Mouse (Mus musculus): Measurements from ENCODE around the gene Mapkapk2. TPM values are rescaled to one million over a fixed set of nuclear protein-coding genes. Genes with fewer than 3 reads are reported as not detected.
"Not testable (repeated sequence)": the region's sequence is repeated elsewhere in the genome, so short reads cannot be mapped to it uniquely, and the experiment has no call there.

Gene Mapkapk2
- 265 and 283 TPM in 2 replicates for polyA plus RNA-seq (2012; ENCODE audit: insufficient read depth, insufficient read length, missing spikeins)

GRCm38 (mm10) chr1:131097700-131098094 is at the start of gene Mapkapk2:
Gene Mapkapk2, minus strand, starts transcription at chr1:131097826.
- Histone ChIP-seq H3K4me3 (ENCODE audit: insufficient read depth, low read length) (peak within 1 kb of the TSS; percentile 75), H3K4me1 (ENCODE audit: control insufficient read depth, insufficient read depth, low read length) (peaks cover 58% of the 10 kb centered on the region), H3K27ac (ENCODE audit: insufficient read depth, low read depth, low read length) (peak within 1 kb of the TSS; percentile 82)
- TF ChIP-seq CTCF (IDR thresholded peaks at IDR 0.05; ENCODE audit: low read depth, low read length), result no peak
- peak; percentile 31; the same call in 1 of the 2 replicates for TF ChIP-seq POLR2A (IDR thresholded peaks at IDR 0.05; ENCODE audit: borderline replicate concordance, low read depth, low read length)

- Histone ChIP-seq H3K4me1 (ENCODE audit: control insufficient read depth, insufficient read depth, low read length) (peaks cover 23% of the 10 kb centered on the region), H3K27ac (ENCODE audit: insufficient read depth, low read depth, low read length) (no peak overlapping the region), H3K4me3 (ENCODE audit: insufficient read depth, low read length) (no peak overlapping the region)
- TF ChIP-seq CTCF (IDR thresholded peaks at IDR 0.05; ENCODE audit: low read depth, low read length) (no peak), POLR2A (IDR thresholded peaks at IDR 0.05; ENCODE audit: borderline replicate concordance, low read depth, low read length) (no peak)
These were observed 48.6 kb upstream of the Mapkapk2 start for GRCm38 (mm10) chr1:131146181-131146614.

- H3K4me1 ChIP-seq (ENCODE audit: control insufficient read depth, insufficient read depth, low read length), result peaks cover 29% of the 10 kb centered on the region
- H3K27ac ChIP-seq (ENCODE audit: insufficient read depth, low read depth, low read length); H3K4me3 ChIP-seq (ENCODE audit: insufficient read depth, low read length): not testable (repeated sequence)
These were observed 47.6 kb upstream of the Mapkapk2 start for GRCm38 (mm10) chr1:131145222-131145621.

- TF ChIP-seq CTCF (IDR thresholded peaks at IDR 0.05; ENCODE audit: low read depth, low read length), result no peak
- TF ChIP-seq POLR2A (IDR thresholded peaks at IDR 0.05; ENCODE audit: borderline replicate concordance, low read depth, low read length), result no peak
- no peak overlapping the region for H3K27ac ChIP-seq (ENCODE audit: insufficient read depth, low read depth, low read length)
- peaks cover 34% of the 10 kb centered on the region for H3K4me1 ChIP-seq (ENCODE audit: control insufficient read depth, insufficient read depth, low read length)
- H3K4me3 ChIP-seq (ENCODE audit: insufficient read depth, low read length), result no peak overlapping the region
These were observed 44.8 kb upstream of the Mapkapk2 start for GRCm38 (mm10) chr1:131142472-131142871.

GRCm38 (mm10) chr1:131141449-131141848 is 43.8 kb upstream of the Mapkapk2 start:
- no peak overlapping the region for H3K4me3 ChIP-seq (ENCODE audit: insufficient read depth, low read length)
- no peak for TF ChIP-seq CTCF (IDR thresholded peaks at IDR 0.05; ENCODE audit: low read depth, low read length)
- TF ChIP-seq POLR2A (IDR thresholded peaks at IDR 0.05; ENCODE audit: borderline replicate concordance, low read depth, low read length), result no peak
- peaks cover 32% of the 10 kb centered on the region for H3K4me1 ChIP-seq (ENCODE audit: control insufficient read depth, insufficient read depth, low read length)
- H3K27ac ChIP-seq (ENCODE audit: insufficient read depth, low read depth, low read length), result peak overlapping the region; percentile 22

GRCm38 (mm10) chr1:131139102-131140095 is 41.8 kb upstream of the Mapkapk2 start:
- peak overlapping the region; percentile 87 for H3K27ac ChIP-seq (ENCODE audit: insufficient read depth, low read depth, low read length)
- TF ChIP-seq CTCF (IDR thresholded peaks at IDR 0.05; ENCODE audit: low read depth, low read length) (no peak), POLR2A (IDR thresholded peaks at IDR 0.05; ENCODE audit: borderline replicate concordance, low read depth, low read length) (no peak)
- peaks cover 39% of the 10 kb centered on the region for H3K4me1 ChIP-seq (ENCODE audit: control insufficient read depth, insufficient read depth, low read length)
- peak overlapping the region; percentile 95 for H3K4me3 ChIP-seq (ENCODE audit: insufficient read depth, low read length)

GRCm38 (mm10) chr1:131138191-131139016 is 40.8 kb upstream of the Mapkapk2 start, which contains the start of gene Dyrk3:
Gene Dyrk3, minus strand, starts transcription at chr1:131138340.
- Histone ChIP-seq H3K27ac (ENCODE audit: insufficient read depth, low read depth, low read length) (peak within 1 kb of the TSS; percentile 87), H3K4me1 (ENCODE audit: control insufficient read depth, insufficient read depth, low read length) (peaks cover 45% of the 10 kb centered on the region), H3K4me3 (ENCODE audit: insufficient read depth, low read length) (peak within 1 kb of the TSS; percentile 95)
- TF ChIP-seq CTCF (IDR thresholded peaks at IDR 0.05; ENCODE audit: low read depth, low read length) (no peak), POLR2A (IDR thresholded peaks at IDR 0.05; ENCODE audit: borderline replicate concordance, low read depth, low read length) (no peak)

GRCm38 (mm10) chr1:131137717-131138118 is 40.1 kb upstream of the Mapkapk2 start:
- H3K4me1 ChIP-seq (ENCODE audit: control insufficient read depth, insufficient read depth, low read length), result peaks cover 44% of the 10 kb centered on the region
- peak overlapping the region; percentile 95 for H3K4me3 ChIP-seq (ENCODE audit: insufficient read depth, low read length)
- TF ChIP-seq CTCF (IDR thresholded peaks at IDR 0.05; ENCODE audit: low read depth, low read length), result no peak
- no peak for TF ChIP-seq POLR2A (IDR thresholded peaks at IDR 0.05; ENCODE audit: borderline replicate concordance, low read depth, low read length)
- H3K27ac ChIP-seq (ENCODE audit: insufficient read depth, low read depth, low read length), result peak overlapping the region; percentile 45

GRCm38 (mm10) chr1:131137111-131137510 is 39.5 kb upstream of the Mapkapk2 start:
- peak overlapping the region; percentile 59 for H3K4me3 ChIP-seq (ENCODE audit: insufficient read depth, low read length)

More at GRCm38 (mm10) chr1:131137111-131137510, 39.5 kb upstream of the Mapkapk2 start:
- Histone ChIP-seq H3K27ac (ENCODE audit: insufficient read depth, low read depth, low read length) (peak overlapping the region; percentile 25; the same call in 1 of the 2 replicates), H3K4me1 (ENCODE audit: control insufficient read depth, insufficient read depth, low read length) (peaks cover 41% of the 10 kb centered on the region)
- TF ChIP-seq CTCF (IDR thresholded peaks at IDR 0.05; ENCODE audit: low read depth, low read length) (no peak), POLR2A (IDR thresholded peaks at IDR 0.05; ENCODE audit: borderline replicate concordance, low read depth, low read length) (no peak)

Data from bone marrow macrophage, adult 2 months (primary cell).